Mouse (Mus musculus): ENCODE measurements at regions not wholly inside any gene's neighbourhood (a gene's known extent, or its start where the extent isn't known, plus 50 kb on each side); places are given as distances from the start of the nearest gene placed in this dataset.

- no peaks in the 10 kb centered on the region for H3K9me3 ChIP-seq (ENCODE audit: control insufficient read depth, low read length)
- H3K27ac ChIP-seq (ENCODE audit: low read depth, low read length), result no peak overlapping the region
- H3K4me3 ChIP-seq (ENCODE audit: low read length), result no peak overlapping the region
- ATAC-seq, result no peak
- no peaks in the 10 kb centered on the region for H3K36me3 ChIP-seq (ENCODE audit: control insufficient read depth, insufficient read depth, low read length)
- no peak overlapping the region for H3K4me2 ChIP-seq (ENCODE audit: low read length)
- WGBS, result 77% methylated on average over 4 of the region's 4 CpGs
- H3K9ac ChIP-seq (ENCODE audit: low read depth, low read length), result no peak overlapping the region
- H3K27me3 ChIP-seq (replicated peaks; ENCODE audit: control insufficient read depth, insufficient read depth, low read length), result no peaks in the 10 kb centered on the region
- H3K4me1 ChIP-seq (ENCODE audit: control insufficient read depth, insufficient read depth, low read depth, low read length), result no peaks in the 10 kb centered on the region
These were observed 308.1 kb downstream of the Dmrt2 start for GRCm38 (mm10) chr19:25980308-25980707.

- WGBS, result 27% methylated on average over 8 of the region's 8 CpGs
- no peaks in the 10 kb centered on the region for H3K4me1 ChIP-seq (ENCODE audit: control insufficient read depth, insufficient read depth, low read depth, low read length)
- no peaks in the 10 kb centered on the region for H3K27me3 ChIP-seq (replicated peaks; ENCODE audit: control insufficient read depth, insufficient read depth, low read length)
- no peaks in the 10 kb centered on the region for H3K36me3 ChIP-seq (ENCODE audit: control insufficient read depth, insufficient read depth, low read length)
- H3K4me3 ChIP-seq (ENCODE audit: low read length), result no peak overlapping the region
- no peak overlapping the region for H3K9ac ChIP-seq (ENCODE audit: low read depth, low read length)
- peak; percentile 69 for ATAC-seq
- H3K9me3 ChIP-seq (ENCODE audit: control insufficient read depth, low read length), result no peaks in the 10 kb centered on the region
- H3K27ac ChIP-seq (ENCODE audit: low read depth, low read length), result no peak overlapping the region
- H3K4me2 ChIP-seq (ENCODE audit: low read length), result 0 out of 2 replicates have a peak overlapping the region, but pooled peaks have one; percentile 1
These were observed 342.5 kb downstream of the Dmrt2 start for GRCm38 (mm10) chr19:26014620-26015180.

GRCm38 (mm10) chr19:26021141-26021540 is 348.9 kb downstream of the Dmrt2 start:
- no peak overlapping the region for H3K27ac ChIP-seq (ENCODE audit: low read depth, low read length)
- no peak overlapping the region for H3K4me3 ChIP-seq (ENCODE audit: low read length)
- no peak overlapping the region for H3K9ac ChIP-seq (ENCODE audit: low read depth, low read length)
- H3K4me2 ChIP-seq (ENCODE audit: low read length), result no peak overlapping the region
- H3K9me3 ChIP-seq (ENCODE audit: control insufficient read depth, low read length), result no peaks in the 10 kb centered on the region
- H3K36me3 ChIP-seq (ENCODE audit: control insufficient read depth, insufficient read depth, low read length), result no peaks in the 10 kb centered on the region
- H3K27me3 ChIP-seq (replicated peaks; ENCODE audit: control insufficient read depth, insufficient read depth, low read length), result no peaks in the 10 kb centered on the region
- no peak for ATAC-seq
- H3K4me1 ChIP-seq (ENCODE audit: control insufficient read depth, insufficient read depth, low read depth, low read length), result no peaks in the 10 kb centered on the region
- WGBS, result 61% methylated on average over 7 of the region's 7 CpGs

- Histone ChIP-seq H3K9me3 (ENCODE audit: control insufficient read depth, low read length) (no peaks in the 10 kb centered on the region), H3K4me1 (ENCODE audit: control insufficient read depth, insufficient read depth, low read depth, low read length) (no peaks in the 10 kb centered on the region), H3K4me2 (ENCODE audit: low read length) (no peak overlapping the region), H3K27ac (ENCODE audit: low read depth, low read length) (no peak overlapping the region), H3K27me3 (replicated peaks; ENCODE audit: control insufficient read depth, insufficient read depth, low read length) (no peaks in the 10 kb centered on the region), H3K36me3 (ENCODE audit: control insufficient read depth, insufficient read depth, low read length) (no peaks in the 10 kb centered on the region), H3K4me3 (ENCODE audit: low read length) (no peak overlapping the region), H3K9ac (ENCODE audit: low read depth, low read length) (no peak overlapping the region)
- ATAC-seq, result no peak
- 85% methylated on average over 3 of the region's 3 CpGs for WGBS
These were observed 353.9 kb downstream of the Dmrt2 start for GRCm38 (mm10) chr19:26026103-26026502.

GRCm38 (mm10) chr19:26037270-26037669 is 365.1 kb downstream of the Dmrt2 start:
- no peak overlapping the region for H3K4me3 ChIP-seq (ENCODE audit: low read length)
- H3K9me3 ChIP-seq (ENCODE audit: control insufficient read depth, low read length), result no peaks in the 10 kb centered on the region
- H3K4me1 ChIP-seq (ENCODE audit: control insufficient read depth, insufficient read depth, low read depth, low read length), result no peaks in the 10 kb centered on the region
- no peak overlapping the region for H3K9ac ChIP-seq (ENCODE audit: low read depth, low read length)
- ATAC-seq, result no peak
- H3K27ac ChIP-seq (ENCODE audit: low read depth, low read length), result no peak overlapping the region
- no peaks in the 10 kb centered on the region for H3K36me3 ChIP-seq (ENCODE audit: control insufficient read depth, insufficient read depth, low read length)
- no peaks in the 10 kb centered on the region for H3K27me3 ChIP-seq (replicated peaks; ENCODE audit: control insufficient read depth, insufficient read depth, low read length)
- no peak overlapping the region for H3K4me2 ChIP-seq (ENCODE audit: low read length)
- 15% methylated on average over 7 of the region's 7 CpGs for WGBS

GRCm38 (mm10) chr19:26051478-26052215 is 379.4 kb downstream of the Dmrt2 start:
- H3K27ac ChIP-seq (ENCODE audit: low read depth, low read length), result no peak overlapping the region
- H3K4me2 ChIP-seq (ENCODE audit: low read length), result no peak overlapping the region
- H3K4me3 ChIP-seq (ENCODE audit: low read length), result no peak overlapping the region
- 44% methylated on average over 9 of the region's 9 CpGs for WGBS
- no peak for ATAC-seq
- H3K9ac ChIP-seq (ENCODE audit: low read depth, low read length), result no peak overlapping the region
- no peaks in the 10 kb centered on the region for H3K9me3 ChIP-seq (ENCODE audit: control insufficient read depth, low read length)
- H3K27me3 ChIP-seq (replicated peaks; ENCODE audit: control insufficient read depth, insufficient read depth, low read length), result no peaks in the 10 kb centered on the region
- no peaks in the 10 kb centered on the region for H3K36me3 ChIP-seq (ENCODE audit: control insufficient read depth, insufficient read depth, low read length)
- no peaks in the 10 kb centered on the region for H3K4me1 ChIP-seq (ENCODE audit: control insufficient read depth, insufficient read depth, low read depth, low read length)

GRCm38 (mm10) chr19:26059668-26060067 is 387.5 kb downstream of the Dmrt2 start:
- no peak overlapping the region for H3K9ac ChIP-seq (ENCODE audit: low read depth, low read length)
- no peaks in the 10 kb centered on the region for H3K27me3 ChIP-seq (replicated peaks; ENCODE audit: control insufficient read depth, insufficient read depth, low read length)
- no peaks in the 10 kb centered on the region for H3K9me3 ChIP-seq (ENCODE audit: control insufficient read depth, low read length)
- no peak overlapping the region for H3K4me3 ChIP-seq (ENCODE audit: low read length)
- no peaks in the 10 kb centered on the region for H3K4me1 ChIP-seq (ENCODE audit: control insufficient read depth, insufficient read depth, low read depth, low read length)
- H3K4me2 ChIP-seq (ENCODE audit: low read length), result no peak overlapping the region
- no peak for ATAC-seq
- 98% methylated on average over 2 of the region's 2 CpGs for WGBS
- no peaks in the 10 kb centered on the region for H3K36me3 ChIP-seq (ENCODE audit: control insufficient read depth, insufficient read depth, low read length)
- H3K27ac ChIP-seq (ENCODE audit: low read depth, low read length), result no peak overlapping the region

GRCm38 (mm10) chr19:26068553-26068952 is 396.3 kb downstream of the Dmrt2 start:
- Histone ChIP-seq H3K27me3 (replicated peaks; ENCODE audit: control insufficient read depth, insufficient read depth, low read length) (no peaks in the 10 kb centered on the region), H3K9ac (ENCODE audit: low read depth, low read length) (no peak overlapping the region), H3K9me3 (ENCODE audit: control insufficient read depth, low read length) (no peaks in the 10 kb centered on the region), H3K27ac (ENCODE audit: low read depth, low read length) (no peak overlapping the region), H3K4me1 (ENCODE audit: control insufficient read depth, insufficient read depth, low read depth, low read length) (no peaks in the 10 kb centered on the region), H3K36me3 (ENCODE audit: control insufficient read depth, insufficient read depth, low read length) (no peaks in the 10 kb centered on the region), H3K4me3 (ENCODE audit: low read length) (no peak overlapping the region), H3K4me2 (ENCODE audit: low read length) (no peak overlapping the region)
- 74% methylated on average over 2 of the region's 2 CpGs for WGBS
- no peak for ATAC-seq

GRCm38 (mm10) chr19:26069908-26070307 is 397.7 kb downstream of the Dmrt2 start:
- Histone ChIP-seq H3K4me2 (ENCODE audit: low read length) (no peak overlapping the region), H3K4me3 (ENCODE audit: low read length) (no peak overlapping the region)

More at GRCm38 (mm10) chr19:26069908-26070307, 397.7 kb downstream of the Dmrt2 start:
- WGBS, result 87% methylated on average over 3 of the region's 3 CpGs
- Histone ChIP-seq H3K27me3 (replicated peaks; ENCODE audit: control insufficient read depth, insufficient read depth, low read length) (no peaks in the 10 kb centered on the region), H3K9ac (ENCODE audit: low read depth, low read length) (no peak overlapping the region), H3K4me1 (ENCODE audit: control insufficient read depth, insufficient read depth, low read depth, low read length) (no peaks in the 10 kb centered on the region), H3K27ac (ENCODE audit: low read depth, low read length) (no peak overlapping the region), H3K36me3 (ENCODE audit: control insufficient read depth, insufficient read depth, low read length) (no peaks in the 10 kb centered on the region), H3K9me3 (ENCODE audit: control insufficient read depth, low read length) (no peaks in the 10 kb centered on the region)
- no peak for ATAC-seq

Measured in hindbrain, embryonic 16.5 days (tissue).